Mouse (Mus musculus): Measurements from ENCODE around the gene Sctr. TPM values are rescaled to one million over a fixed set of nuclear protein-coding genes. Genes with fewer than 3 reads are reported as not detected.

The Sctr gene
- total RNA-seq, 4 experiments from 2014 or later: not detected

DNA sequence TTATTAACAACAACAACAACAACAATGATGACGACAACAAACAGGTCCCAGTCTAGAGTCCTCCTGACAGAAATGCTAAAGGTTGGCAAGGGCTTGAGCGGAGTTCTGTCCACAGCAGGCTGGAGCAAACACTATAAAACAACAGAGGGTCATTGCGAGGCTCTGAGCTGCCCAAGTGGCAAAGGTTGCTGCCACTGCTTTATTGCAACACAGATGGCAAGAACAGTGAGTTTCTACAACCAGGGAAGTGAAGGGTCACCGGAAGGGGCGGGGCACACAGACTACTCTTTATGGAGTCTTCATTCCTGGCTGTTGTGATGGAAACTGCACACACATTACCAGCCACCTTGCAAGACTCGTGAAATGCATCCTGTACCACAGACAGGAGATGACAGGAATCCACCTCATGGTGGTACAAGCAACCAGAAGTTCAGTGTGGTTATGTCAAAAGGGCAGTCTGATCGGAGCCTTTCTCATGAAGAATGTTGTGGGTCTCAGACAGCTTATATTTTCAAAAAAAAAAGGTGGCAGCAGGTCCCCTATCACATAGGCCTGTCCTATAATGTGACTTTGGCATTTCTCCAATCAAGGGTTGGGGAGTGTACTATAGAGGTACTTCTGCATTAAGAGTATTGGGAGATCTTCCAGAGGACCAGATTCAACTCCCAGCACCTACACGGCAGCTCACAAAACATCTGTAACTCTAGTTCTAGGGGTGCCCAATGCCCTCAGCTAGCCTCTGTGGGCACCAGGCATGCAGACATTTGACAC, 93.9 kb downstream of the Sctr start:
- no peak for DNase-seq (ENCODE audit: low spot score)

- DNase-seq (ENCODE audit: low spot score): no peak
Observed at GRCm38 (mm10) chr1:120101227-120101609, 94.5 kb downstream of the Sctr start.

GRCm38 (mm10) chr1:120105556-120105959, 98.9 kb downstream of the Sctr start:
- no peak for DNase-seq (ENCODE audit: low spot score)

GRCm38 (mm10) chr1:120109741-120110432, 103.2 kb downstream of the Sctr start:
- no peak for DNase-seq (ENCODE audit: low spot score)

DNA sequence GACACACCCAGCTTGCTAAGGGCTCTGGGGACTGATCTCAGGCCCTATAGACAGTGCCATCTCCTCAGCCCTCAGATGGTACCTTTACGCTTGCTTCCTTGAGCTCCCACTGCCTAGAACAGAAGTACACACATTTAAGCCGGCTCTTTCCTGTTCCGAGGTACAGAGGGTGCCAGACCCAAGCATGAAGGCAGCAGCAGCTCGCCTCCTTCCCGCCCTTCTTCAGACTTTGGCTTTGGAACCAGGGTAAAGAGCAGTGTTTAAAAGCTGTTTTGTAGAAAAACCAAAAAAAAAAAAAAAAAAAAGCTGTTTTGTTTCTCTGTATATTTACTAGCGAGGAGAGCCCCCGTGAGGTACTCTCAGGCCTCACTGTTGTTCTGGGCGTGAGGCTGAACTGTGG, 105.1 kb downstream of the Sctr start:
- no peak for DNase-seq (ENCODE audit: low spot score)

- no peak for DNase-seq (ENCODE audit: low spot score)
Observed at GRCm38 (mm10) chr1:120112251-120113187, 105.8 kb downstream of the Sctr start.

Other genes with a start within 250 kb of the Sctr start
- 10 to 100 TPM; 25.1 to 40.3 (median 31.1) TPM for gene Ptpn4, start 169.3 kb upstream of the Sctr start, total RNA-seq (2022)
- 10 to 100 TPM in 2 of 4 experiments, 1 to 10 TPM in 2; 9.6 to 12.2 (median 10.4) TPM for gene Tmem177, start 93.7 kb upstream of the Sctr start, total RNA-seq (2022)
- gene Cfap221, start 9.7 kb upstream of the Sctr start, total RNA-seq (2022): not detected
- gene Tmem37, start 67.2 kb downstream of the Sctr start, total RNA-seq (2022): 1 to 10 TPM; 6.3 to 8.5 (median 7.1) TPM
- gene Dbi, start 114.2 kb downstream of the Sctr start, total RNA-seq (2022): 100 to 1,000 TPM; 239 to 289 (median 263) TPM
- 1 to 10 TPM; 2.7 to 7.8 (median 5.1) TPM for gene 3110009E18Rik, start 114.3 kb downstream of the Sctr start, total RNA-seq (2022)

Measured in heart, adult 8-10 months (tissue).